Mouse (Mus musculus): ENCODE results near the gene Ttll5. TPM values are rescaled to one million over a fixed set of nuclear protein-coding genes. Genes with fewer than 3 reads are reported as not detected.
A peak's percentile ranks its signal among the peaks of the same experiment; 100 is the strongest.

Ttll5 gene
- total RNA-seq, 2 experiments from 2014 or later = 23.2 to 23.6 TPM

DNA sequence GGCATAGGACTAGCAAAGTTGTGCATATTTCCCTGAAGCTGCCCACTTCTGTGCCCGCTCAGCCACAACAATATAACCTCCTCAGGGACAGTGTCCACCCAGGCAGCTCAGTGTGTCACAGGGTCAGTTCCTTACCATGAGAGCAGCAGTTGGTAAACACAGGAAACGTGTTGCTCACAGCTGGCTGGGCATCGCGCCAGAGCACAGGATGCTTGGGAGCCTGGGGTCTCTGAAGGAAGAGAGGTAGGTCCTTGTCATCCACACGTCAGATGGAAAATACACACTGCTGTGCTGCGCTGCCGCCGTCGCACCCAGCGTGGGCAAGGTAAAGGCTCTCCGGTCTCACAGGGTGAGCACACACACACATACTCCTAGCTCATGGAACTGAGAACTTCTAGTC is 139.2 kb downstream of the Ttll5 start:
- DNase-seq (ENCODE audit: low spot score in 2 of 2) = no peak

DNA sequence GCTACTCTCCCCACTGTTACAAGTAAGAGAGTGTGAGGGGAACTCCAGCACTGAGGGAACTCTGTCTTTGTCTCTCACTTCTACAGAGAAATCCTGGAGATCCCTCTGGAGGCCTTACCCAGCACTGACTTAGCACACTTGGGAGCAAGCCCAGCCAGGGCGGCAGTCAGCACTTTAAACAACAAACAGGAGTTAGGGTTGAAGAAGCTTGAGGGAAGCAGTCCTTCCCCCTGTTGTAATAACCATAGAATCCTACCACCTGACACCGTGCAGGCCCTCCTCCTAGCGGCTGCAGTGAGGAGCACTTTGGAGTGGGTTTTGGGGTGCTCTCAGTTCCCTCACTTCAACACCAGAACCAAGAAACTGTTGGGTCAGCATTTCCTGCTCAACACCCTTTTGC is 140.0 kb downstream of the Ttll5 start:
- no peak for DNase-seq (ENCODE audit: low spot score in 2 of 2)

- no peak for DNase-seq (ENCODE audit: low spot score in 2 of 2)
Observed at GRCm38 (mm10) chr12:85967812-85968211, 143.4 kb downstream of the Ttll5 start.

DNA sequence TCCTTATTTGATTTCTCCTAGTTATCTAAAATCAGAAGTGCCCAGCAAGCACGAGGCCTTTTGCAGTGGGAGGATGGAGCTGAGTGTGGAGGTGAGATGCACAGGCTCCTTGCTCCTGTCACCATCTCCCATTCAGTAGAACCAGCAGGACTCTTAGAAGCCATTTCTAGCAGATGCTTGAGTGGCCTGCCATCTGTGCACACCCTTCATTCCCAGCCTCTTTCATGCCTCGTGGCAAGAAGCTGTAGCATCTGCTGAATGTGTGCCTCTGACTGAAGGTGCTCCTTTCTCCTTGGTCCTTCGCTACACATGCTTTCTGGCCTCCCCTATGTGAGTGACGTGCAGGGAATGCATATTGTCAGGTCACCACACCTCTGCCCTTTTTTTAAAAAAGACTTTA is 143.9 kb downstream of the Ttll5 start:
- no peak for DNase-seq (ENCODE audit: low spot score in 2 of 2)

DNA sequence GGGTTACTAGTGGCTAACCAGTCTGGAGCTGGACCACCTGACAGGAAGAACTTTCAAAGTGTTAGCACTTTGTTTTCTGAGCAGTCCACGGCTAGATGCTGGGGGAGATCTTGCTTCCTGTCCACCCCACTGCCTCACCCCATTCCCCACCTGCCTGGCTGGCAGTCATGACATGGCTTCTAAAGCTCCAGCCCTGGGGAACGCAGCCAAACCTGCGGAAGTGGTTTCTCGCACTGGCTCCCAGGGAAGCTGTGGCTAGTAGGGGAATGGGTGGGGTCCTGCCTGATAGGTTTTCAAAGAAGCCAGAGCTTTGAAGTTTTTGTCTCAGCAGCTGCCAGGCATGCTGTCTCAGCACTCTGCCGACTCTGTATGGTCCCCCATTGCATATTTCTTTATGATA is 145.1 kb downstream of the Ttll5 start:
- DNase-seq (ENCODE audit: low spot score in 2 of 2) = no peak

GRCm38 (mm10) chr12:85970191-85970590 is 145.7 kb downstream of the Ttll5 start:
- DNase-seq (ENCODE audit: low spot score in 2 of 2) = no peak

GRCm38 (mm10) chr12:85970803-85971202 is 146.3 kb downstream of the Ttll5 start:
- no peak for DNase-seq (ENCODE audit: low spot score in 2 of 2)

DNA sequence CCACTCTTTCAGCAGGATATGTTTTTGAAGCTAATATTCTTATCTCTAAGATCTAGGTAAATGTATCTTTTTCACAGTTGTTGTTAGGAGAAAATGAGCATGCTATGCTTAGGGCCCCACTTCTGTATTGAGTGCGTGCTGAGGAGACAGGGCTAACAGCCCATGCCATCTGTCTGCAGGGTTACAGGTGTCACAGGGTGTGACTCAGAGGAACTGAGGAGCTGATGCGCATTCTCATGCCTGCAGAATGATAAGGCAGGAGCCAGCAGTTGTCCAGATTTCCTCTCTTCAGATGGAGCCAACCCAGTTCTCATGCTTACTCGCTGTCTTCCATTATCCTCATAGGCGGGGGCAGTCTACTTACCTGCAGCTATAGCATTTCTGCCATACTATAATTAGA is 147.2 kb downstream of the Ttll5 start:
- no peak for DNase-seq (ENCODE audit: low spot score in 2 of 2)

DNA sequence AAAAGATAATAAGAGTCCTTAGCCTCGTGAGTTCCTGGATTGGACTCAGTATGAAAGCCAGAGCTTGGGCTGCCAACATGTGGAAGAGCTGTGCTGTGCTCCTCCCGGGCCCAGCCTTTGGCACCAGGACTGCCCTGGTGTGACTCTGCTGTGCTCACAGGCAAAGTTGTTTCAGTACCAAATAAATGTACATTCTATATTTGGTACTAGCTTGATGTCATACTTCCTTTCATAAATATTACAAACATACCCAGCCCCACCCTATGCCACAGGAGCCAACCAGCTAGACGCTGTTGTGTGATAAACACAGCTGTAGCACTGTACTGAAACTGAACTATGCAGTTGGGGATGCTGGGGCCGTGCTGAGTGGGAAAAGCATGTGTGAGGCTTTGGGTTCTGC is 149.1 kb downstream of the Ttll5 start:
- no peak for DNase-seq (ENCODE audit: low spot score in 2 of 2)

- DNase-seq (ENCODE audit: low spot score in 2 of 2) = no peak
Observed at GRCm38 (mm10) chr12:85974030-85974429, 149.6 kb downstream of the Ttll5 start.

DNA sequence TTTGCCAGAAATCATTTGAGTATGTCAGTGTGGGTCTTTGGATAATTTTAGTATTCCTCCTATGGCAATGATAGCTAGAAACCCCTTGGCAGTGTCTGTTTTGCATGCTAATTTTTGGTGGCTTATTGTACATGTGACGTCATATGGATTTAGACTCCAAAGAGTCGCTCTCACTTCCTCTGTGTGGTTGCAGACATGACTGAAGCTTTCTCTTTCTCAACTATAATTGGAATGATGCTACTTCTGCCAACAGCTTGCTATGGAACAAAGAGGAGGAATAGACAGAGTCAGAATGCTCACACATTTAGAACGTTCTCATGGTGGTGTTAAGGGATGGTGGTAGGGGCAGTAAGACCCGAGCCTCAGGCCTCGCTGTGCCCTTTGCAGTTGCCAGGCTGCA is 155.5 kb downstream of the Ttll5 start:
- no peak for DNase-seq (ENCODE audit: low spot score in 2 of 2)

GRCm38 (mm10) chr12:85985524-85985923 is 161.1 kb downstream of the Ttll5 start:
- no peak for DNase-seq (ENCODE audit: low spot score in 2 of 2)

DNA sequence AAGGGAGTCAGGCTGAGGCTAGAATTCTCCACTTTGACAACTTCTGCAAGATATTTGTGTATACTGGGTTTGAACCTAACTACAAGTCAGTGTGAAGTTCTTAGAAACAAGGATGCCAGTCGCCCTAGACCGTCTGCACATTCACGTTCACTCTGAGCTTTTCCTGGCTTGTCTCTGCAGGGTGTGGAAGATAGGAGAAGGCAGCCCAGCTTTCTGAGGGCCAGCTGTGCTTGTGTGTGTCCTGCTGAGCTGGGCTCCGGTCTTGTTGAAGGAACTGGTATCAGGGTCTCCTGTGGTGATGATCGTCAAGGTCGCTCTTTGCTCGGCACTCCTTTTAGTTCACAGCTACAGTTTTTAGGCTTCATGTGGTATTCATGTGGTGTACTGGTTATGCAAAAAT is 161.6 kb downstream of the Ttll5 start:
- DNase-seq (ENCODE audit: low spot score in 2 of 2) = no peak

- DNase-seq (ENCODE audit: low spot score in 2 of 2) = no peak
Observed at GRCm38 (mm10) chr12:85986540-85987443, 162.3 kb downstream of the Ttll5 start.

DNA sequence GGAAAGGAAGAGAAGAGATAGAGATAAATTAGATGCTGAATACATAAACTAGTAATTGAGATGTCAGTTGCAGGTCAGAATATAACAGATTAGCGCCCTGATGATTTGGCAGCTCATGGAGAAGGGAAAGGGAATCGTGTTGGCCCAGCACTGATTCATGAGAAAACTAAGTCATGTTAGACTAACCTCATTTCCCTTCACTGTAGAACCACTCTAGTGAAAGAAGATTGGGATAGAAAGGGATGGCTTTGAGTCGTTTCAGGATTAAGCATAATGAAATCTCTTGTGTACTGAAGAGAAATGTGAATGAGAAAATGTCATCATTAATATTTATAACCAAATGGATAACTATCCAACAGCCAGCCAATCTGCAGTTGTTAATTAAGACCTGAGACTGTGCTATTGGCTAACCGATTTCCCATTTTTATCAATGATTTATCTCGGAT is 163.0 kb downstream of the Ttll5 start:
- no peak for DNase-seq (ENCODE audit: low spot score in 2 of 2)

GRCm38 (mm10) chr12:85988121-85988520 is 163.7 kb downstream of the Ttll5 start:
- no peak for DNase-seq (ENCODE audit: low spot score in 2 of 2)

GRCm38 (mm10) chr12:85988818-85989377 is 164.4 kb downstream of the Ttll5 start:
- no peak for DNase-seq (ENCODE audit: low spot score in 2 of 2)

DNA sequence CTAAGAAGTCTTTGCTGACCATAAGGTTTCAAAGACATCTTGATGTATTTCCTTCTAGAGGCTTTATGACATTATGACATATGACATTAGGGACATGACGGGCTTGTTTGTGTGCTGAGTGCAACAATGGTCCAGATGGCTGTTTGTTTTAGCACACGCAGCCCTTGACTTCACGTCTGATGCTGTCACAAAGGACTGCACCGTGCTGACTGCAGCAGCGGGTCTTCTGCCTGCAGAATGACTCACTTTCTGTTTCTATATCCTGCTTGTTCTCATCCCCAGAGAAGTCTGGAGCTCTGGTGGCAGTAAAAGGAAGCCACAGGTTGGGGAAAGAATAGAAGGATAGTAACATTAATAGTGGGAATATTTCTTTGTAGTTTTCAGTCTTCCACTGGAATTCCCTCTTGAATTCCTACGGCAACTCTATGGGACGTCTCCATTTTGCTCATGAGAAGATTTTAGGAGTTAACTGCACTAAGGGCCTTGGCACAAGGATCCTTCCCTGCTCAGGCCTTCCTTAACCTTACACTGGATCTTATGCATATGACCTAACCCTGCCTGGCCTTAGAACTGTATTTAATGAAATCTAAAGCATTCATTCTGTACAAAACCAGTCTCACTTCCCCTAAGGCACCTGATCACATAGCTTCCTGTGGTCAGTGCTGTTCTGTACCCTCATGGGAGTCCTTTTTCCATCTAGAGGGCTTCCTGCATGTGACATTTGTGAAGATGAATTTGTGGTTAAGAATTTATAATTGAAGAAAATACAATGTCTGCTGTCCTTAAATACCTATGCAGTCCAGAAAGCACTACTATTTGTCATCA is 167.8 kb downstream of the Ttll5 start:
- DNase-seq (ENCODE audit: low spot score in 2 of 2) = no peak

DNA sequence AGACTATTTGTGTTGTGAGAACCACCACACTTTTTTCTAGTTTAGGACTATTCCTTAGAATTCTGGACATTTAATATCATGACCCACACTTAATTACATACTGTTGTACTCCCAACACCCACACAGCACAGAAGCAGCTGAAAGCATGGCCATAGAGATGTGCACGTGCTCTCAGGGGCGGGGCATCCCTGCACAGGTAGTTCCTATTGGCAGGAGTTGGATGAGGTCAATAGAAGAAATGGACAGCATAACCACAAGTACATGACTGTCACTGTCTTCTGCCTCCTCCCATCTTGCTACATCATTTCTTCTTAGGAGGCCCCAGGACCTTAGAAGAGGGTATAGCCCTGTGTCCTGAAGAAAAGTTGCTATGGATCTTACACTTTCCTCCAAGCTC is 168.4 kb downstream of the Ttll5 start:
- DNase-seq (ENCODE audit: low spot score in 2 of 2) = no peak

DNA sequence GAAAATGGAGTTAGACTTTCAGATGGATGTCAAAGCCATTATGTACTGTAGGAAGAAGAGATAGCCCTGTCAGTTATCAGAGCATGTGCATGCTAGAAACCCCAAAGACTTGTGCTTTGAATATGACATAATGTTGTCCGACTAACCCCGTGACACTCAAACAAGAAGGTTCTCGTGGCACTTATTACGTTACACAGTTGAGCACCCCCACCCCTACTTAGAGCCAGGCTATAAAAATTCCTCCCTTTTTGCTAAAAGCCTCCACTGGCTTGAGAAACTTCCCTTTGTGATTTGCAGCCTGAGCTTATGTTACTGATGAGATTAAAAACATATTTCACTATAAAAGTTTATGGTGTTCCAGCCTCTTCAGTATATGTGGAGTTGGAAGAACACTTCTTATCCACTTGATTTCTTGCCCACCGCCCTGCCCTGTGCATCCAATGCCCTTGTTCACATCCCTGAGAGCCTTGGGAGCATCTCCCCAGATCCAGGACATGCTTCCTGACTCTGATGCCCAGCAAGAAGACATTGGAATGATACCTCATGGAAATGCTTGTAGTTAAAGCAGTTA is 169.4 kb downstream of the Ttll5 start:
- no peak for DNase-seq (ENCODE audit: low spot score in 2 of 2)

DNA sequence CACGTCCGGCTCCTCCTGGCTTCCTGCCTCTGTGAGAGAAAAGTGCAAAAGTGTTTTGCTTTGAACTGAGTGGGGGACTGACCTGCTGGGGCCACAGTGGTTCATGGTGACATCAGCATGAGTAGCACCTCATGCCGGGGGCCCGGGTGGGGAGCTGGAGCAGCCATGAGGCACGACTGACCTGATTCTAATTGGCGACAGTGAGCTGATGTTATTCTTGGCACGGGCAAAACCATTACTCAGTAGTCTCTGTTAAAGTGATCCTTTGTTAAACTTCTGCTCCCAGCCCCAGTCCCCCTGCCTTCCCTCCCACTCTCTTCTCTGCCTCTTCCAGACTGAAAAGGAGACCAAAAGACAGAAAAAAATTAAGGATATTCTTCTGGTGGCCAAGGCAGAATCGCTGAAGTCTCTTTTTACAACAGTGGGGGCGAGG is 176.2 kb downstream of the Ttll5 start:
- DNase-seq (ENCODE audit: low spot score in 2 of 2) = peak; percentile 12 to 30

Measured in adrenal gland, postnatal 4 days (tissue).